Mouse (Mus musculus) lung, embryonic 15.5 days (tissue): ENCODE results near the gene Shisa4. TPM values are rescaled to one million over a fixed set of nuclear protein-coding genes. Genes with fewer than 3 reads are reported as not detected.
"Not testable (repeated sequence)": the region's sequence is repeated elsewhere in the genome, so short reads cannot be mapped to it uniquely, and the experiment has no call there.

Experiments
- ATAC-seq: fragments of 200-750 bp; cut with Nextera tagmentation; 2 replicates; pipeline ENCODE4 v1.8.0; 2017; ENCODE audit warnings: moderate number of reproducible peaks, borderline replicate concordance; ENCODE audit not compliant: low FRiP score, low TSS enrichment; ENCODE audit errors: extremely low read depth
- H3K27ac ChIP-seq: fragments of 300-500 bp; sonication (generic); 2 replicates; pipeline ENCODE4 v1.5.1; 2015; ENCODE audit warnings: moderate library complexity, mild to moderate bottlenecking, inconsistent platforms
- H3K27me3 ChIP-seq: fragments of 300-500 bp; sonication (generic); 2 replicates; pipeline ENCODE4 v1.6.1; 2015; ENCODE audit warnings: inconsistent platforms
- H3K36me3 ChIP-seq: fragments of 300-500 bp; sonication (generic); 2 replicates; pipeline ENCODE4 v1.6.1; 2015; ENCODE audit warnings: inconsistent platforms
- H3K4me1 ChIP-seq: fragments of 300-500 bp; sonication (generic); 2 replicates; pipeline ENCODE4 v1.6.1; 2015; ENCODE audit warnings: inconsistent platforms
- H3K4me2 ChIP-seq: fragments of 300-500 bp; sonication (generic); 2 replicates; pipeline ENCODE4 v1.6.1; 2015; ENCODE audit warnings: inconsistent platforms, mild to moderate bottlenecking, moderate library complexity
- H3K4me3 ChIP-seq: fragments of 300-500 bp; sonication (generic); 2 replicates; pipeline ENCODE4 v1.5.1; 2015; ENCODE audit warnings: mild to moderate bottlenecking, inconsistent platforms
- H3K9ac ChIP-seq: fragments of 300-500 bp; sonication (generic); 2 replicates; pipeline ENCODE4 v1.6.1; 2015; ENCODE audit warnings: inconsistent platforms
- H3K9me3 ChIP-seq: fragments of 300-500 bp; sonication (generic); 2 replicates; pipeline ENCODE4 v1.6.1; 2016; ENCODE audit warnings: inconsistent platforms
- WGBS: fragments of 180-500 bp; shearing (Covaris S2); methylation state at CpG from one replicate; pipeline ENCODE4 v1.1.7; 2015; 5-methylcytosine and 5-hydroxymethylcytosine counted together
- polyA plus RNA-seq: library from polyadenylated mRNA; unstranded; fragments of >200 nt; fragmentation: Nextera tagmentation; extraction: Ambion mirVana; gene quantifications from 2 replicates; pipeline ENCODE4 v1.2.1, GENCODE M21; 2015

Shisa4 gene
- polyA plus RNA-seq = 35.2 and 39.1 TPM in 2 replicates

DNA sequence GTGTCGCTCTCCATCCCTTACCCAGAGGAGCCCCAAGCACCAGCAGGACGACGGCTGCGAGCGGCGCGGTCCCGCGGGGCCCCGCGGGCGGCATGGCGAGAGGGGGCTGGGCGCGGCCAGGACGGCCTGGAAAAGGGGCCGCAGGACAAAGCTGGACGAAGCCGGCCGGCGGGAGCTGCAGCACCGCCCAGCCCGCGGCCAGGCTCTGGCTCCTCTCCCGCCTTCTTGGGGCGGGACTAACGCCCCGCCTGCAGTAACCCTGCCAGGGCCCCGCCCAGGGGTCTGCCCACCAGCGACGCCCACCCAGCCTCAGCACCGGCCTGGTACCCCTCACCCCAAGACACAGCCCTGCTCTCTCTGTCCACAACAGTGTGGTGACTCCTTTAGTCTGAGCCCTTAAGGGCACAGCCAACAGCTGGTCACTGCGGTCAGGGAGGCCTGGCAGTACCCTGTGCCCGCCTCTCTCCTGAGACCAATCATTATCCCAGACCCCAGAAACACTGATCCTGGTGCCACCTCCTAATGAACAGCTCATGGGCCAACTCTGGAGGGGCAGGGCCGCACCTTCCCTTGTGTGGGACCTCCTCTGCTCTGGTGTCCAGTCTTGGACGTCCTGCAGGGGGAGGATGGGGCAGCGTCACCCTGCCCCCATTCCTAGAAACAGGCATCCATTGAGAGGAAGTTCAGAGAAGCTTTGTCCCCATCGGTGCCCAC, at the start of gene Shisa4:
TSS of gene Shisa4 (minus strand) at position 370 of the 714 bp plus-strand sequence.
- Histone ChIP-seq H3K4me3 (peak within 1 kb of the TSS; percentile 71), H3K36me3 (no peaks in the 10 kb centered on the region), H3K4me2 (peak within 1 kb of the TSS; percentile 95), H3K9ac (peak within 1 kb of the TSS; percentile 76), H3K27me3 (no peaks in the 10 kb centered on the region), H3K4me1 (peaks cover 17% of the 10 kb centered on the region), H3K27ac (peak within 1 kb of the TSS; percentile 46; the same call in 1 of the 2 replicates), H3K9me3 (no peaks in the 10 kb centered on the region)
- ATAC-seq = peak; percentile 91
- WGBS = 2% methylated on average over 32 of the region's 38 CpGs

DNA sequence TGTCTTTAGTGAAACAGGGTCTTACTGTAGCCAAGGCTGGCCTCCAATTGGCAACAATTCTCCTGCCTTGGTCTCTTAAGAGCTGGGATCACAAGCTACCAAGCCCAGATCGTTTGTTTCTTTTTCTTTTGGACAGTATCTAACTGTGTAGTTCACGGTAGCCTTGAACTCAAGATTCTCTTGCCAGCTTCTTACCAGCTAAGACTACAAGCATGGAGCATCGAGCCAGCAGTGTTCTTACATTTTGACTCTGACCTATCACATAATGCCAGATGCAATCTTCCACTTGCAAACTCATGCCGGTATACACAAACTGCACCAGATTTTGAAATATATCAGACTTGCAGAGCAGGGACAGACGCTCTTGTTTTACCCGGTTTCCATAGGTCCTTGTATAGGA, 47.7 kb upstream of the Shisa4 start:
- H3K9me3 ChIP-seq = no peaks in the 10 kb centered on the region
- 87% methylated on average over 6 of the region's 6 CpGs for WGBS
- peaks cover 52% of the 10 kb centered on the region for H3K36me3 ChIP-seq
- H3K4me1 ChIP-seq = 0 out of 2 replicates have a peak, but pooled peaks cover 10% of the 10 kb centered on the region
- no peak overlapping the region for H3K27ac ChIP-seq
- no peak overlapping the region for H3K4me2 ChIP-seq
- no peak overlapping the region for H3K4me3 ChIP-seq
- ATAC-seq = no peak
- no peaks in the 10 kb centered on the region for H3K27me3 ChIP-seq
- no peak overlapping the region for H3K9ac ChIP-seq

DNA sequence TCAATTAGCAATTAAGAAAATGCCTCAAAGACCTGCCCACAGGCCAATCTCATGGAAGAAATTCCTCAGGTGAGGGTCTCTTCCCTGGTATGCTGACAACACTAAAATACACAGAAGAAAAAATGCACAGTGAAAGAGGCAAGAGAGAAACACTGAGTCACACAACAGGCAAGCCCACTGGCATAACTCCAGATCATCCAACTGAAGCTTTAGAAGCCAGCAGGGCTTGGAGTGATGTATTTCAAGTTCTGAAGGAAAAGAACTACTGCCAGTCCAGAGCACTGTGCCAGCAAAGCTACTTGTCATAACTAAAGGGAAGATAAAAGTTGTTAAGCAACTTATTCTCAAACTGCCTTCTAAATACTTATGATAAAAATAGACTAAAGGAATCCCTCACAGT, 39.0 kb upstream of the Shisa4 start:
- H3K9me3 ChIP-seq = no peaks in the 10 kb centered on the region
- H3K9ac ChIP-seq = no peak overlapping the region
- H3K27ac ChIP-seq = no peak overlapping the region
- peaks cover 81% of the 10 kb centered on the region for H3K36me3 ChIP-seq
- no peaks in the 10 kb centered on the region for H3K27me3 ChIP-seq
- no peak for ATAC-seq
- 0 out of 2 replicates have a peak, but pooled peaks cover 4% of the 10 kb centered on the region for H3K4me1 ChIP-seq
- no peak overlapping the region for H3K4me3 ChIP-seq
- H3K4me2 ChIP-seq = no peak overlapping the region

DNA sequence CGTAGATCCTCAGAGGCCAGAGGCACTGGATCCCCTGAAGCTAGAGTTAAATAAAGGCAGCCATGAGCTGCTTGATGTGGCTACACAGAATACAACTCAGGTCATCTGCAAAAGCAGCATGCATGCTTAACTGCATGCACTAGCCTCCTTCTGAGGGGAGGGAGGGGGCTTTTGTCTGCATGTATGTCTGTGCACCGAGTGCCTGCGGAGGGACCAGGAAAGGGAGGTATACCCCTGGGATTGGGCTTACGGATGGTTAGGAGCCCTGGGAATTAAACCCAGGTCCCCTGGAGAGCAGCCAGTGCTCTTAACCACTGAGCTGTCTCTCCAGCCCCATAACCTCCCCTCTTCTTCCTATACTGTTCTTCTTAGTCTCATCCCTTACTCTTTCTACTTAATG, 37.1 kb upstream of the Shisa4 start:
- no peak overlapping the region for H3K9ac ChIP-seq
- H3K4me2 ChIP-seq = no peak overlapping the region
- ATAC-seq = no peak
- H3K4me3 ChIP-seq = no peak overlapping the region
- WGBS = 85% methylated on average over 4 of the region's 4 CpGs
- H3K36me3 ChIP-seq = peaks cover 80% of the 10 kb centered on the region
- H3K4me1 ChIP-seq = 0 out of 2 replicates have a peak, but pooled peaks cover 4% of the 10 kb centered on the region
- H3K9me3 ChIP-seq = no peaks in the 10 kb centered on the region
- H3K27ac ChIP-seq = peak overlapping the region; percentile 58; the same call in 1 of the 2 replicates
- H3K27me3 ChIP-seq = no peaks in the 10 kb centered on the region

DNA sequence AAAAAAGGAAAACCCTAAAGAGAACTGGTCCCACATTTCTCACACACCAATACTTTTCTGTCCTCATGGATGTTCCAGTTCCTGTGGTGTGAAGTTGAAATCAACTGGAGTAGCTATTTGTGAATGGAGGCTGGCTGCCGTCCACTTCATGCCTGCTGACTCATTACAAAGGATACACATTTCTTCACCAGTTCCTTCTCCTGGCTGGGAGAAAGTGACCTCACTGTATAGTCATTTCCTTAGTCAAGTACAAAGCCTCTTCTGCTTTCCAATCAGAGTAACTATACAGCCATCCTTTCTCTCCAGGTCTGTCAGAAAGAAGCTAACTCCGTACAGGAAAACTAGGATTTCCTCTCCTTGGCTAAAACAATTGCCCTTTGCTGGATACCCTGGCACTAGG, 35.9 kb upstream of the Shisa4 start:
- Histone ChIP-seq H3K4me2 (no peak overlapping the region), H3K9ac (no peak overlapping the region), H3K27ac (peak overlapping the region; percentile 58; the same call in 1 of the 2 replicates), H3K27me3 (no peaks in the 10 kb centered on the region), H3K4me1 (0 out of 2 replicates have a peak, but pooled peaks cover 4% of the 10 kb centered on the region), H3K4me3 (no peak overlapping the region), H3K36me3 (peaks cover 79% of the 10 kb centered on the region), H3K9me3 (no peaks in the 10 kb centered on the region)
- ATAC-seq = peak; percentile 65
- WGBS = 45% methylated on average over 2 of the region's 2 CpGs

DNA sequence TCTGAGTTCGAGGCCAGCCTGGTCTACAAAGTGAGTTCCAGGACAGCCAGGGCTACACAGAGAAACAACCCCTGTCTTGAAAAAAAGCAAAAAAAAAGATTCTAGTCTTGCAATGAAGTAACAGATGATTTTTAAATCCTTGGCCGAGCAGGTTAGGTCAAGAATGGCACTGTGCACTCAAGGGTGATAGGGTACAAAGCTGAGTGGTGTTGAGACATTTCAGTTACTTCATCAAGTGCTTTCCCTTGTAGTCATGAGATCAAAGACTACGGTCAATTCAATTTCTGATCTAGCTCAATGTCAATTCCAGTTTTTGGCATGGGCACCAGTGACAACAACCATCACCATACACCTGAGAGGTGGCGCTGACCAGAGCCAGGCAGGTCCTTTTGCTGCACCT, 33.9 kb upstream of the Shisa4 start:
- H3K27me3 ChIP-seq = no peaks in the 10 kb centered on the region
- no peaks in the 10 kb centered on the region for H3K9me3 ChIP-seq
- no peak overlapping the region for H3K27ac ChIP-seq
- 0 out of 2 replicates have a peak, but pooled peaks cover 4% of the 10 kb centered on the region for H3K4me1 ChIP-seq
- no peak overlapping the region for H3K4me3 ChIP-seq
- ATAC-seq = no peak
- H3K4me2 ChIP-seq = no peak overlapping the region
- peaks cover 82% of the 10 kb centered on the region for H3K36me3 ChIP-seq
- H3K9ac ChIP-seq = no peak overlapping the region
- WGBS = 93% methylated on average over 4 of the region's 4 CpGs

DNA sequence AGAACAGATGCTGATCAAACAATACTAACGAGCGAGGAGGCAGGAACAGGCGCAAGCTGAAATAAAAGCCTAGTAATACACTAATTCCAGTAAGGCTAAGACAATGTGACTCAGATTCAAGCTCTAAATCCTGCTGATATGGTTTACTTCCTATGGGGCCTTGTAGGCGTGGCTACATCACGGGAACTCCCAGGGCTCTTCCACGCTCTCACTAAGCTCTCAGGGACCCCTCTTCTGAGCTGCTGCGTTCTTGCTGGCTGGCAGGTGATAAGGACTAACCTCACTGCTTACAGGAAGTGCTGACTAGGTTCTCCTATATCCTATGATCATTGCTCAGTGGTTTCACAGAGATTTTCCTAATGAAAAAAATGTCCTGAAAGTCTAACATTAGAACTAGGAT, 30.3 kb upstream of the Shisa4 start:
- no peak overlapping the region for H3K27ac ChIP-seq

DNA sequence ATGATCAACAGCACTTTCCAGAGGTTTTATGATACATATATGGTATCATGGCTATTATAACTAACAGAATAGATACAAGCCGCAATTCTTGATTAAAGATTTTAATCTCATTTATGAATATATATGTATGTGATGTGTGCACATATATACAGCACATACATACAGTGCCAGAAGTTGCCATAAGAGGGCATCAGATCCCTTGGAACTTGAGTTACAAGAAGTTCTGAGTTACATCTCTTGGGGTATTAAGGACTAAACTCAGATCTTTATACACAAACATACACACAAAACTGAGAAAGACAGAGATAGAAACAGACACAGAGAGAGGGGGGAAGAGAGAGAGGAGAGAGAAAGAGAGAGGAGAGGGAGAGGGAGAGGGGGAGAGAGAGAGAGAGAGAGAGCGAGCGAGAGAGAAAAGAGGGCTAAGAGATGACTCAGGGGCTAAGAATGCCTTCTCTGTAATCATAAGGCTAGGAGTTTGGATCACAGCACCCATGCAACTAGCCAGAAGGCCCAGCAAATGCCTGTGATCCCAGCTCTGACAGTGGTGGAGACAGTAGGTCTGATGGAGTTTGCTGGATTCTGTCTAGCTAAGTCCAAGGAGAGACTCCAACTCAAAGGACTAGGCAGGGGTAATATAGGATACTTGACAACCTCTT, 26.5 kb upstream of the Shisa4 start:
- H3K27ac ChIP-seq = no peak overlapping the region
- WGBS = 91% methylated on average over 3 of the region's 3 CpGs
- no peaks in the 10 kb centered on the region for H3K27me3 ChIP-seq
- H3K9ac ChIP-seq = no peak overlapping the region
- H3K4me2 ChIP-seq = no peak overlapping the region
- H3K4me3 ChIP-seq = no peak overlapping the region
- no peak for ATAC-seq
- peaks cover 86% of the 10 kb centered on the region for H3K36me3 ChIP-seq
- no peaks in the 10 kb centered on the region for H3K4me1 ChIP-seq
- no peaks in the 10 kb centered on the region for H3K9me3 ChIP-seq

More for the DNA sequence above, 30.3 kb upstream of the Shisa4 start:
- H3K4me1 ChIP-seq = no peaks in the 10 kb centered on the region
- H3K9ac ChIP-seq = no peak overlapping the region
- H3K9me3 ChIP-seq = no peaks in the 10 kb centered on the region
- no peak overlapping the region for H3K4me3 ChIP-seq
- 82% methylated on average over 7 of the region's 7 CpGs for WGBS
- peaks cover 86% of the 10 kb centered on the region for H3K36me3 ChIP-seq
- no peak for ATAC-seq
- H3K27me3 ChIP-seq = no peaks in the 10 kb centered on the region
- no peak overlapping the region for H3K4me2 ChIP-seq

DNA sequence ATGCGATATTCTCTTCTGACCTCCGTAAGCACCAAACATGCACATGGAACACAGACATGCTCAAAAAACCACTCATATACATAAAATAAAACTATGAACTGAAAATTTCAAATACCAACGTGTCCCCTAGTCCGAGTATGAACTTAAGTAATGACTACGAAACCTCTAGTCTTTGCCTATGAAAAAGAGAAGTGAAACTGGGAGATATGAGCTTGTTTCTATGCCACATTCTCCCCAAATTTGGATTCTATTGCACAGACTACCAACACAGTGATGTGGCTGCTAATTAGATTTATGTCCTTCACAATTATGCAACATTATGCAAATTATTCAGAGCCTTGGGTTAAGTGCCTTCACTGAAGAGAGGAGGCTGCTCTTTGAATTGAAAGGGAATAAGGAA, 24.4 kb upstream of the Shisa4 start:
- H3K9ac ChIP-seq = no peak overlapping the region
- peaks cover 85% of the 10 kb centered on the region for H3K36me3 ChIP-seq
- H3K4me1 ChIP-seq = no peaks in the 10 kb centered on the region
- WGBS = 90% methylated on average over 5 of the region's 5 CpGs
- H3K9me3 ChIP-seq = no peaks in the 10 kb centered on the region
- H3K4me2 ChIP-seq = no peak overlapping the region
- no peak overlapping the region for H3K27ac ChIP-seq
- H3K4me3 ChIP-seq = no peak overlapping the region
- no peak for ATAC-seq
- no peaks in the 10 kb centered on the region for H3K27me3 ChIP-seq

DNA sequence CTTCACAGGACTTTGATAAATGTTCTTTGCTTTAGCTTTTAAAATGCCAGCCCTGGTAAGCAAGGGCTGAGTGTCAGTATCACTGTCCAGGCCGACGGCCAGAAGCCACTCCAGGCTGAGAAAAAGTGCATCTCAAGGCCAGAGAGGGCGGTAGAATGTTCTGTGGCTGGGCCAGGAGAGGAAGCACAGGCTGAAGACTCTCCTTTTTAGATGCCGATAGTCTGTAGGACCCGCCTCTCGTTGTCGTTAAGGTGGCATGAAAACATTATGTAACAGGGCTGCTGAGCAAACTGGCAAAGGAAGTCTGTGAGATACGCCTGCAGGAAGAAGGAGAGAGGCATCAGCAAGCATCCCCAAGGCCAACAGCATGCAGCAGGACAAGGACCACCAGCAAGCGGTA, 10.1 kb upstream of the Shisa4 start:
- Histone ChIP-seq H3K4me1 (no peaks in the 10 kb centered on the region), H3K4me2 (no peak overlapping the region), H3K9ac (no peak overlapping the region), H3K27ac (no peak overlapping the region), H3K4me3 (no peak overlapping the region), H3K27me3 (no peaks in the 10 kb centered on the region), H3K36me3 (peaks cover 77% of the 10 kb centered on the region), H3K9me3 (no peaks in the 10 kb centered on the region)
- ATAC-seq = no peak
- 79% methylated on average over 9 of the region's 9 CpGs for WGBS

DNA sequence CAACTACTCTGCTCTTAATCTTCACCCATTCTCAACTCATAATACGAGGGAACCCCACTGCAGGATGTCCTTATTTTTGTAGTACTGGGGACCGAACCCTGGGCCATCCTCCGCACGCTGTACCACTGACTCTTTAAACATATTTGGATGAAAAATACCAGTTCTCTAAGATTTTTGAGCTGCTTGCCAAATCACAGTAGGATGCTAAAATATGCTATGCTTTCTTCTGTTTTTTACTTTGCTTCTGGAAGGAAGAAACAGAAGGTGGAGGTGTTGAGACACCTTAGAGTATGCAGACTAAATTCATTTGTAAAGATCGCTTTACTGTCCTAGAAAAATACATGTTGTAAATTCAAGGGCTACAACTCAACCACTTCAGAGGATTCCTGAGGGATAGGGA, 9.1 kb upstream of the Shisa4 start:
- no peak overlapping the region for H3K27ac ChIP-seq
- 93% methylated on average over 5 of the region's 5 CpGs for WGBS
- peaks cover 68% of the 10 kb centered on the region for H3K36me3 ChIP-seq
- no peaks in the 10 kb centered on the region for H3K9me3 ChIP-seq
- no peaks in the 10 kb centered on the region for H3K27me3 ChIP-seq
- no peak overlapping the region for H3K9ac ChIP-seq
- H3K4me3 ChIP-seq = no peak overlapping the region
- ATAC-seq = no peak
- no peak overlapping the region for H3K4me2 ChIP-seq
- no peaks in the 10 kb centered on the region for H3K4me1 ChIP-seq

DNA sequence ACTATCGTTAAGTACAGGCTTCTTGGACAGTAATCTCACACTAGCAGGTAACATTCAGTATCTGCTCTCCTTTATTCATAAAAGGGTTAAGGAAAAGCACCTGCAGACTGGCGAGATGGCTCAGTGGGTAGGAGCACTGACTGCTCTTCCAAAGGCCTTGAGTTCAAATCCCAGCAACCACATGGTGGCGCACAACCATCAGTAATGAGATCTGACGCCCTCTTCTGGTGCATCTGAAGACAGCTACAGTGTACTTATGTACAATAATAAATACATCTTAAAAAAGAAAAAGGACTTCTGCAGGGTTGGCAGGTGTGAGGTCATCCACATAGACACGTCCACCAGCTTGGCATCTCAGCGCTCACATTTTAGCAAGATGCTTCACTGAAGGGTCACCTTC, 6.5 kb upstream of the Shisa4 start:
- H3K36me3 ChIP-seq = peaks cover 43% of the 10 kb centered on the region
- H3K4me3 ChIP-seq, H3K27ac ChIP-seq, H3K27me3 ChIP-seq, ATAC-seq, H3K9ac ChIP-seq, H3K4me2 ChIP-seq, H3K9me3 ChIP-seq, H3K4me1 ChIP-seq: not testable (repeated sequence)
- 58% methylated on average over 6 of the region's 6 CpGs for WGBS
